Mouse (Mus musculus) MEL (cell line): ENCODE data around the gene Hmgb4. TPM values are rescaled to one million over a fixed set of nuclear protein-coding genes. Genes with fewer than 3 reads are reported as not detected.

Source experiments
- DNase-seq: peaks from one replicate; pipeline ENCODE4 v3.0.0; 2011; ENCODE audit warnings: low read depth, low spot score
- H3K27ac ChIP-seq: 2 replicates; pipeline ENCODE4 v1.5.1; 2012; ENCODE audit warnings: low read depth, mild to moderate bottlenecking, control low read depth, low read length, moderate library complexity; ENCODE audit not compliant: control insufficient read depth
- H3K27me3 ChIP-seq, 2 experiments: fragments of 150-350 bp in 1 of 2; sonication (generic) in 1 of 2; 2 replicates each; pipeline ENCODE4 v1.6.1; 2012; ENCODE audit warnings: low read length in 2 of 2, mild to moderate bottlenecking in 2 of 2, improper control_type of control experiment in 1 of 2, moderate library complexity in 1 of 2; ENCODE audit not compliant: insufficient read depth in 2 of 2, control insufficient read depth in 1 of 2
- H3K36me3 ChIP-seq, 2 experiments: 2 replicates each; pipeline ENCODE4 v1.6.1; 2012 to 2014; ENCODE audit warnings: low read length in 2 of 2, improper control_type of control experiment in 1 of 2, inconsistent platforms in 1 of 2, mild to moderate bottlenecking in 1 of 2; ENCODE audit not compliant: insufficient read depth in 2 of 2, control insufficient read depth in 1 of 2
- H3K4me1 ChIP-seq, 2 experiments: fragments of 150-350 bp in 1 of 2; sonication (generic) in 1 of 2; 2 replicates each; pipeline ENCODE4 v1.6.1; 2012; ENCODE audit warnings: low read length in 2 of 2, improper control_type of control experiment in 1 of 2, mild to moderate bottlenecking in 1 of 2; ENCODE audit not compliant: insufficient read depth in 2 of 2, control insufficient read depth in 1 of 2
- H3K4me3 ChIP-seq, 2 experiments: fragments of 150-350 bp in 1 of 2; sonication (generic) in 1 of 2; 2 replicates each; pipeline ENCODE4 v1.5.1; 2012; ENCODE audit warnings: low read depth in 2 of 2, low read length in 2 of 2, mild to moderate bottlenecking in 2 of 2, moderate library complexity in 2 of 2, control low read depth in 1 of 2, improper control_type of control experiment in 1 of 2; ENCODE audit not compliant: control insufficient read depth in 1 of 2, insufficient read depth in 1 of 2
- H3K79me2 ChIP-seq: 2 replicates; pipeline ENCODE4 v1.6.1; 2012; ENCODE audit warnings: mild to moderate bottlenecking, low read length, moderate library complexity; ENCODE audit not compliant: control insufficient read depth, poor library complexity, insufficient read depth
- H3K9ac ChIP-seq: 2 replicates; pipeline ENCODE4 v1.6.1; 2012; ENCODE audit warnings: low read depth, mild to moderate bottlenecking, control low read depth, low read length, moderate library complexity; ENCODE audit not compliant: control insufficient read depth, poor library complexity, severe bottlenecking
- H3K9me3 ChIP-seq: fragments of 150-350 bp; sonication (generic); replicated peaks from 2 replicates; pipeline ENCODE4 v1.6.1; 2012; ENCODE audit warnings: mild to moderate bottlenecking, low read length, improper control_type of control experiment, moderate library complexity; ENCODE audit not compliant: insufficient read depth
- BHLHE40 ChIP-seq: IDR thresholded peaks from 2 replicates; pipeline ENCODE4 v1.6.1; 2012; ENCODE audit warnings: low read depth, mild to moderate bottlenecking, inconsistent platforms, low read length, improper control_type of control experiment, borderline replicate concordance
- CHD2 ChIP-seq: IDR thresholded peaks from 2 replicates; pipeline ENCODE4 v1.6.1; 2011; ENCODE audit warnings: low read length, improper control_type of control experiment
- ETS1 ChIP-seq: IDR thresholded peaks from 2 replicates; pipeline ENCODE4 v1.6.1; 2012; ENCODE audit warnings: low read depth, mild to moderate bottlenecking, inconsistent platforms, low read length, improper control_type of control experiment, moderate library complexity
- GATA1 ChIP-seq: IDR thresholded peaks from 2 replicates; pipeline ENCODE4 v1.6.1; 2011; ENCODE audit warnings: low read depth, low read length, improper control_type of control experiment
- JUND ChIP-seq: IDR thresholded peaks from 2 replicates; pipeline ENCODE4 v1.6.1; 2011; ENCODE audit warnings: low read depth, mild to moderate bottlenecking, improper control_type of control experiment, low read length
- MAFK ChIP-seq: IDR thresholded peaks from 2 replicates; pipeline ENCODE4 v1.6.1; 2011; ENCODE audit warnings: low read depth, mild to moderate bottlenecking, low read length, improper control_type of control experiment, borderline replicate concordance
- MAZ ChIP-seq: IDR thresholded peaks from 2 replicates; pipeline ENCODE4 v1.6.1; 2012; ENCODE audit warnings: low read depth, mild to moderate bottlenecking, inconsistent platforms, low read length, improper control_type of control experiment
- MEF2A ChIP-seq: IDR thresholded peaks from 2 replicates; pipeline ENCODE4 v1.6.1; 2014; ENCODE audit warnings: low read depth, mild to moderate bottlenecking, inconsistent platforms, low read length, improper control_type of control experiment; ENCODE audit not compliant: poor library complexity, insufficient replicate concordance, severe bottlenecking; ENCODE audit errors: extremely low read depth
- MYB ChIP-seq: IDR thresholded peaks from 2 replicates; pipeline ENCODE4 v1.6.1; 2011; ENCODE audit warnings: mild to moderate bottlenecking, low read depth, low read length, improper control_type of control experiment
- MYC ChIP-seq: IDR thresholded peaks from 2 replicates; pipeline ENCODE4 v1.6.1; 2011; ENCODE audit warnings: low read depth, mild to moderate bottlenecking, low read length, improper control_type of control experiment, moderate library complexity
- NELFE ChIP-seq: IDR thresholded peaks from 2 replicates; pipeline ENCODE4 v1.6.1; 2011; ENCODE audit warnings: low read depth, low read length, improper control_type of control experiment
- POLR2AphosphoS2 ChIP-seq: IDR thresholded peaks from 2 replicates; pipeline ENCODE4 v1.6.1; 2011; ENCODE audit warnings: low read length, improper control_type of control experiment
- SIN3A ChIP-seq: IDR thresholded peaks from 2 replicates; pipeline ENCODE4 v1.6.1; 2012; ENCODE audit warnings: low read length, improper control_type of control experiment, inconsistent platforms
- SMC3 ChIP-seq: IDR thresholded peaks from 2 replicates; pipeline ENCODE4 v1.6.1; 2011; ENCODE audit warnings: low read depth, low read length, improper control_type of control experiment
- TAL1 ChIP-seq: IDR thresholded peaks from 2 replicates; pipeline ENCODE4 v1.6.1; 2012; ENCODE audit warnings: mild to moderate bottlenecking, inconsistent platforms, low read length, moderate library complexity, mixed read lengths
- UBTF ChIP-seq: IDR thresholded peaks from 2 replicates; pipeline ENCODE4 v1.6.1; 2012; ENCODE audit warnings: low read depth, mild to moderate bottlenecking, inconsistent platforms, low read length, improper control_type of control experiment, moderate library complexity, borderline replicate concordance; ENCODE audit not compliant: insufficient read depth
- ZKSCAN1 ChIP-seq: IDR thresholded peaks from 2 replicates; pipeline ENCODE4 v1.6.1; 2012; ENCODE audit warnings: low read depth, mild to moderate bottlenecking, inconsistent platforms, low read length, improper control_type of control experiment, moderate library complexity
- ZMIZ1 ChIP-seq: IDR thresholded peaks from 2 replicates; pipeline ENCODE4 v1.6.1; 2012; ENCODE audit warnings: low read depth, mild to moderate bottlenecking, inconsistent platforms, low read length, improper control_type of control experiment, moderate library complexity
- ZNF384 ChIP-seq: IDR thresholded peaks from 2 replicates; pipeline ENCODE4 v1.6.1; 2012; ENCODE audit warnings: low read depth, mild to moderate bottlenecking, inconsistent platforms, low read length, improper control_type of control experiment
- polyA plus RNA-seq, 2 experiments: library from polyadenylated mRNA; stranded (reverse) in 1 of 2; unstranded in 1 of 2; fragments of >175 nt in 1 of 2; fragments of >200 nt in 1 of 2; gene quantifications; 2 replicates each; pipeline versions ENCODE4 v1.2.1 to v1.2.4; 2012; ENCODE audit warnings: low replicate concordance in 2 of 2, low read depth in 1 of 2; ENCODE audit not compliant: insufficient read length in 2 of 2, insufficient read depth in 1 of 2, missing spikeins in 1 of 2
- total RNA-seq: library from RNA; depleted of rRNA; stranded (reverse); fragments of 300-350 nt; gene quantifications from 2 replicates; pipeline ENCODE4 v1.2.3, GENCODE M21; 2012

Gene Hmgb4
- total and polyA plus RNA-seq, 3 experiments: not detected

- DNase-seq: peak; percentile 15
- H3K4me3 ChIP-seq: no peak overlapping the region
- H3K4me1 ChIP-seq: no peaks in the 10 kb centered on the region
- no peaks in the 10 kb centered on the region for H3K36me3 ChIP-seq
- H3K9me3 ChIP-seq: no peaks in the 10 kb centered on the region
- H3K27me3 ChIP-seq: no peaks in the 10 kb centered on the region
- H3K27ac ChIP-seq: no peak overlapping the region
- no peak overlapping the region for H3K9ac ChIP-seq
- TF ChIP-seq POLR2AphosphoS2 (no peak), MAFK (no peak), ZKSCAN1 (no peak), TAL1 (no peak), MEF2A (no peak), BHLHE40 (no peak)
- H3K79me2 ChIP-seq: no peaks in the 10 kb centered on the region
Observed at GRCm38 (mm10) chr4:128273146-128273545, 12.4 kb upstream of the Hmgb4 start.

DNA sequence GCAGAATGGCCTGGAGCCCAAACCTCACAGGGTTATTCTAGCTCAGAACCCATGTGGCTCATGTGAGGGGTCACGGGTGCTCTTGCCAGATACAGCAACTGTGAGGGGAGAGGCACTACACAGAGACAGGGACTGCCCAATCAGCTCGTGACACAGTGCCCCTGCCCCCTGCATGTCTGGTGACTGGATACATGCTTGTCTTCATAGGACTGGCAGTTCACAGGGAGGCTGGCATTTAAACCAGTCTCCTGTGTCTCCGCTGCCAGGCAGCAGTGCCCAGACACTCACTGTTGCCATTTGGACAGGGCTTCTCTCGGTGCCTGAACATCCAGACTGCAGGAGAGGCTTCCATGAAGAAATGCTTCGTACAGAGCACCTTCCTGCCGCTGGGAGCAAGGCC, 11.7 kb upstream of the Hmgb4 start:
- H3K4me1 ChIP-seq: no peaks in the 10 kb centered on the region
- H3K79me2 ChIP-seq: no peaks in the 10 kb centered on the region
- no peak for DNase-seq
- H3K9me3 ChIP-seq: no peaks in the 10 kb centered on the region
- TF ChIP-seq ETS1 (no peak), MYC (no peak), NELFE (no peak), UBTF (no peak), MYB (no peak), JUND (no peak), GATA1 (no peak), CHD2 (no peak), SIN3A (no peak), POLR2AphosphoS2 (no peak), SMC3 (no peak), MAZ (no peak), ZMIZ1 (no peak), ZNF384 (no peak)
- H3K27me3 ChIP-seq: no peaks in the 10 kb centered on the region
- H3K27ac ChIP-seq: no peak overlapping the region
- H3K4me3 ChIP-seq: no peak overlapping the region
- no peak overlapping the region for H3K9ac ChIP-seq
- no peaks in the 10 kb centered on the region for H3K36me3 ChIP-seq
